Mouse (Mus musculus): ENCODE data around the gene Armh1.

Gene Armh1

DNA sequence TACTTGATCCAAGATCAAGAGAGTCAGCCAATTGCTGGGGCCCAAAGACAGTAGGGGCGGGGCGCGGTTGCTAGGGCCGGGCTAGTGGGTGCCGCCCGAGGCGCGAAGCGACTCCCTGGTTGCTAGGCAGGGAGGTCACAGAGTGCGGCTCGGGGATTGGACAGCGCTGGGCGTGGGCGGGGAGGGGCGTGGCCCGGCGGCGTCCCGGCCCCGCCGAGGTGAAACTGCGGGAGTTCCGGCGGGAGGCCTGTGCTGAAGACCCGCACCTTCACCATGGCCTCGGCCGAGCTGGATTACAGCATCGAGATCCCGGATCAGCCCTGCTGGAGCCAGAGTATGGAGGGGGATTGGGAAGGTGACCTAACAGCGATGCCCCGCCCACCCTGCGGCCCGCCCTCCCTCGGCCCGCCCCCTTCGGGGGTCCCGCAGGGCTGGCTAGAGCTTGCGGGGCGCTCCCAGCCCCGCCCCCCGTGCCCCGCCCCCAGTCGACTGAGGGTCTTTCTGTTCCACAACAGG is at the start of gene Armh1, which contains the start of gene Tmem53:
Armh1 (minus strand) TSS at position 325 of the 516 bp plus-strand sequence.
Tmem53 (plus strand) TSS at position 151 of the 516 bp plus-strand sequence.
- under 1% methylated on average over 42 of the region's 43 CpGs for WGBS

DNA sequence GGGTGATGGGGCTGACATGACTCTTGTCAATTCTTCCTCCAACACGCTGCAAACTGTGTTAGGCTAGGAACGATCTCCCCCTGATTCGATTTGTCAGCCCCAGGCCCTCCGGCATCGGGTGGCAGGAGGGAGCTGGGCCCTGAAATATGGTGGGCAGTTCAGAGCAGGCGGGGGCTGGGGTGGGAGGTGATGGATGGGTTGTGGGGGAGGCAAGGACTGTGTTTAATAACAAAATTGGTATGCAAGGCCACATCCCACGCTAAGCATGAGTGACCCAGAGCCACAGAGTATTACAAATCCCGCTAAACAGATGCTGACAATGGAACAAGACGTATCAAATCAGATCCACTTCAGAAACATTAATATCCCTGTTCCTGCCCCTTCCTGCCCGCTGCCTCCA is 48.0 kb upstream of the Armh1 start:
- WGBS = 89% methylated on average over 10 of the region's 10 CpGs

DNA sequence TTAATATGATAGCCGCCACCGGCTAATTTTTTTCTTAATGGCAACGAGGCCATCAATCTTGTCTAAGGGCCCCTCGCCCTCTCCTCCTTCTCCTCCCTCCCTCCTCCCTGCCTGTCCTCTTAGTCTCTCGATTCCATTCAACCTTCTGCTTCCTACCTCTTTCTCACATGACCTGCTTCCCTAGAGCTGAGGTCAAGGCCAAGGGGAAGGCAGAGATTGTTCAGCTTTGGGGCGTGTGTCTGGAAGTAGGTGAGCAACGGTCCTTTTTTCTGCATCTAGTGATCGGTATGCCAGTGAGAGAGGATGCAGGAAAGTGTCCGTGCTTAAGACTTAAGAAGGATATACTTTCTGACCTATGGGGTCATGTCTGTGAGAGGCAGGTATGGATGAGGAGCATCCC is 45.9 kb upstream of the Armh1 start:
- WGBS = 90% methylated on average over 9 of the region's 9 CpGs

DNA sequence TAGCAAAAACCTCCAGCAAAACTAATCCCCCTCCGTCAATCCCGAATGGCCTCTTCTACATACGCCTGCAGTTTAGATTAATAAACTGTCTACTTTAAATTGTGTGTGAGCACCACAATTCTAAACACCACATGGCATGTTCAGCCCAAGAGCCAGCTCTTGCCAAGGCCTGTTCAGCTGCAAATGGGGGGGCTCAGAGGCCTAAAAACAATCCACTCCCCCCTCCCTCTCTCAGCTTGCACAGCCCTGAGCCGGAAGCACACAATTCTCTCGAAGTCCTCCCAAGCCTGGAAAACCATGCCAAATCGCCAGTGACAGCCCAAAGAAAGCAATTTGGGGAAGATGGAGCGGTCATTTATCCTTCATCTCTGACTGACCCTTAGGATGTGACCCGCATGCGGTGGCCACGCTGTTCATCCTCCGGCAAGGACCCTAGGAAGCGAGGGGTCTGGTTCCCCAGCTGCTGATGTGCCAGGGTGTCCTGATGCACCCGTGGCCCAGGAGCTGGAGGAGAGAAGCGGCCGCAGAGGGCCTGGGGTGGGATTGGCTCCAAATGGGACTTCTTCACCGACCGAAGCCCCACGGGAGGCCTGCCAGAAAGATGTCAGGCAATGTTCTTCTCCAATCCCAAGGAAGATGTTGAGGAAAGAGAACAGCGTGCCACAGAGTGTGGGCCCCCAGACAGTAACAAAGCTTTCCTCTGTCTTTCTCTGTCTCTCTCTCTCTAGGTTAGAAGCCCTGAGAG is 45.1 kb upstream of the Armh1 start:
- 85% methylated on average over 19 of the region's 19 CpGs for WGBS

DNA sequence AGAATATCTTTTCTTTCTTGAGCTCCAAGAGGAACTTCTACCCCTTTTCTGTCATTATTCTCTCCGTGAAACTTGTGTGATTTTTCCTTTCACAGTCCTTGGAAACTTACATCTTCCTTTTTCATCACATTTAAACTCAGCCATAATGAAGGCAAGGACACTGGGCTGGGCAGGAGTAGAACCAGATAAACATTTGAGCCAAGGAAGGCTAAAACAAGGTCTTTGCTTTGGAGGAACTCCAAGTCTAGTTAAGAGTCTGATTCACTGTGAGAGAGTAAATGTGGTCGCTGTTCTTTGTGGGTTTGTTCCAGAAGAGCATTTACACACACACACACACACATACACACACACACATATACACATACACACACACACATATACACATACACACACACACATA is 39.8 kb upstream of the Armh1 start:
- WGBS = 49% methylated on average over 2 of the region's 2 CpGs

DNA sequence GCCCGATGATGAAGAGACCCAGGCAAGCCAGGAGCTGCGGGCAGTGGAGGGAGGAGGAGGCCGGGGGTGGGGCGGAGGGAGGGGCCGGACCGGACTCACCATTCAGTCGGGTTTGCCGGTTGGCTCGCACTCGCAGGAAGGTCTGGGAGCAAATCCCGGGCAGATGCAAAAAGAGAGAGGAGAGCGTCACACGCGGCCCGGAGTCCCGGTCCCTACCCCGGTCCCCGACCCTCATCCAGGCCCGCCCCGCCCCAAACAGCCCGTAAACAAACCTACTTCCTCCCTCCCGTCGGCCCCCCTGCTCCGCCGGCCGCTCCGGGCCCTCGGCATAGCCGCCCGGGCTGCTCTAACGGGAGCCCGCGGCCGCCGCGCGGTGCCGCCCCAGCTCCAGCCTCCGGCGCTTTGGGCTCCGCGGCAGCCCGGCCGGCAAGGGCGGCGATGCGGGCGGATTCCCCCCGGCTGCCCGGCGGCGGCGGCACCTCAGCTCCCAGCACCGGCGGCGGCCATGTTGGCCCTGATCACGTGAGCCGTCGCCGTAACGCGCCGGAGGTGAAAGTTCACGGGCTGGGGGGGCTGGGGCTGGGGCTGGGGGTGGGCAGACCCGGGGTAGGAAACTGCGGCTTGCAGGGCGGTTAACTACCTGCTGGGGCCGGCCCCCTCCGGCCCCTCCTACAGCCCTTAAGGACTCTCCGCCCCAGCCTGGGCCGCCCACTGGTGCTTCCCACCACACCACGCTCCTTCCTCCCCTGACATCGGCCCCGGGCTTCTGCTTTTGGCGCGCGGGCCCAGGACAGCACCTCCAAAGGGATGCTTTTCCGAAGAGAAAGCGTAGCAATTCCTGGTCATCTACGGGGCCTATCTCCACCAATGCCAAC is 37.2 kb upstream of the Armh1 start:
- WGBS = under 1% methylated on average over 76 of the region's 80 CpGs

DNA sequence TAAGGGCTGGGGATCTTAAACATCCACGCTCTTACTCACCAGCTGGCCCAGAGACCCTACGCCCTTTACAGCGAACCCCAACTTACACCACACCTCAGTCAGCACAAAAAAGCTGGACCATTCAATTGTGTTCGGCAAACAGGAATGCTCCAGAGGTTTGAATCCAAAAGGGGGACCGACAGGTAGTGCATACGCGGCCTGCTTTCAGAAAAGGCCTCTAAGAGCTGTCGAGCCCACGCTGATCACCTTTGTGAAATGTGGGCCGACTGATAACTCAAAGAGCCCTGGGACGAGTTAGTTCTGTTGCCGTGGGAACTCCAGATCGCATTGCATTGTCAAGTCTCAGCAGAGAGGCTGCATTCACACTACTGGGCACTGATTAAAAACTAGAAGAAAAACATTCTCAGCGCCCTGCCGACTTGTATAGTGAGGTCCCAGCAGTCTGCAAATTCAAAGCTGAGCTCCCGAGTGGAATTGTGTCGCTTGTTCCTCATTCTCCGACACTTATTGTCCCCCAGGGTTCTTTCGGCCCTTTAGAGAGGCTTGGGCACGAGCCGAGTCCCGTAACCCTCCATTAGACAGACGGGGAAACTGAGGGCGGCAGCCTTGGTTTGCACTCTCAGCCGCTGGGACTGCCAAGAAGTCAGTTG is 36.5 kb upstream of the Armh1 start:
- WGBS = 19% methylated on average over 25 of the region's 25 CpGs

DNA sequence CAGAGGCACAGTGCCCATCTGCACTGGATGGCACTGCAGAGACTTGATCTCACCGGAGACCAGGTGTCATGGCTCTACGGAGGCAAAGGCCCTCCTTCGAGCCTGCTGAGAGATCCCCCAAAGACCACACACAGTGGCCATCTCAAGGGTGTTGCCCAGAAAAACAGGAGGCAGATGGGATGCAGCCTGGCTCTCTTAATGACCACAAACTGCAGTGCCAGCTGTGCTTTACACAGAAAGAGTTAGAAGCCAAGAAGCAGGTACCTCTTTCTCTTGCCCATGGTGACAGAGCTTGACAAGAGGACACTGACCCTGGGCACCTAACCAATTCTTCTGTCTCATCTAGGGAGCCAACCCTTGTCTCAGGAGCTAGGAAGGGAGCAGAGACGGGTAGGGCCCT is 32.4 kb upstream of the Armh1 start:
- WGBS = 70% methylated on average over 4 of the region's 4 CpGs

DNA sequence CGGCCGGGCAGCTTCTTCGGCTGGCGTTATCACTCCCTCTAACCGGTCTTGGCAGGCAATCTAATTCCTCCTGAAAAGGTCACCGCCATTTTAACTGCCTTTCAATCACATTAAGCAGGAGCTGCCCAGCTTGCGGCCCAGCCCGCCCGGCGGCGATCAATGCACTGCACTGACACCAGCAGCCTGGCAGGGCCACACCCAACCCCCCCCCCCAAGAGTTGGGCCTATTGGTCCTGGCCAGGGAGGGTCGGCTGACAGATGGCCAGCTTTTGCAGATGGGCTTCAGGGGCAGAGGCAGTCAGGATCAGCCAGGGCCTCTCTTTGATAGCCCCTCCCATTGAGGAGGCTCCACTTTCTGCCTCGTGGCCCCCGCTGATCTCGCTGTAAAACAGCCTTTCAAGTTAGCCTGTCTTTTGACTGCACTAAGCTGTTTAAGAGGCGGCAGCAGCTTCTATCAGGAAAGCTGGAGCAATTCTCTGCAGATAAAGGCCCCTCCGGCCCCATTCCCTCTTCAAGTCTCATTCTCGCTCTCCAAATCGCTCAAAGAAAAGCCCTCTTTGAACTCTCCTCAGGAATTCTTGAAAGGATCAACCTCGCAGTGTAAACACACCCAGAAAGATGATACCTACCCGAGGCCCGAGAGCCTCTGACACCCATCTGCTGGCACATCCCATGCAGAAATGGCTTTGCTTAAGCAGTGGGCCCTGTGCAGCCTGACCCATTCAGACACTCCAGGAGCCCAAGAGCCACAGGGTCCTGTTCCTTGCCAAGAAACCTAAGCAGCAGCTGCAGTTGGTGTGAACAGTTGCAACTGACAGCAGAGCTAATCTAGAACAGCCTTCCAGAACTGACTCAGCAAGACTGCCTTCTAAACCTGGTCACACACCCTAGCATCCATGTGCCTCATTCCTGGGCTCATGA is 31.6 kb upstream of the Armh1 start:
- 65% methylated on average over 22 of the region's 22 CpGs for WGBS

DNA sequence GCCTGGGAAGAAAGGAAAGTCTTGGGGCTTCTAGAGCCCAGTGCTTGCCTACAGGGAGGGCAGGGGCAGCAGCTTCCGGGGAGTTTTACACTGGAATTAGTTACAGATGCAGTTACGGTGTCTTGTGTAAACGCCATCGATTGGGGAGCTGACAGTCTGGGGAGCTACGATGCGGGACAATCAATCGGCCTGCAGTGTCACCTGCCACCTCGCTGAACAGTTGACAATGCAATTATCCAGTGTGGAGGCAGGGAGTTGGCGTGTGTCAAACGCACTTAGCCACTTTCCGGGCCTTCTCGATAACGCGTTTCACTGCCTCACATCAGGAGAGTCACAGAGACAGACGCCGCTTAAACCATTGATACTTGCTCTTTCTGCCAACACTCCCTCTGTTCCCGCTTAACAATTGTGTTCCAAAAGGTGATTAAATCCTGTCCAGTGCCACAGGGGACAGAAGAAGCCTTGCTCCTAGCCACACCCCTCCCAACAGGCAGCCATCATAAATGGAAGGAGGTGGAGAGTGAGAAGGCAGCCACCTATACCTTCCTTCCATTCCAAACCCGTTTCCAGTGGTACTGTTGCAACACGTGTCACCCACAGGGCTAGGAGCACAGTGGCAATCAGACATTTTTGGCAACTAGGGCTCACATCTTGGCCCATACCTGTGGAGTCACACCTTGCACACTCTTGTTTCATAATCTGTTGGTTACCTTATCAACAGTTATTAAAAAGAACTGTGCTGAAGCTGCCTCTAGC is 29.3 kb upstream of the Armh1 start:
- WGBS = 81% methylated on average over 19 of the region's 19 CpGs

DNA sequence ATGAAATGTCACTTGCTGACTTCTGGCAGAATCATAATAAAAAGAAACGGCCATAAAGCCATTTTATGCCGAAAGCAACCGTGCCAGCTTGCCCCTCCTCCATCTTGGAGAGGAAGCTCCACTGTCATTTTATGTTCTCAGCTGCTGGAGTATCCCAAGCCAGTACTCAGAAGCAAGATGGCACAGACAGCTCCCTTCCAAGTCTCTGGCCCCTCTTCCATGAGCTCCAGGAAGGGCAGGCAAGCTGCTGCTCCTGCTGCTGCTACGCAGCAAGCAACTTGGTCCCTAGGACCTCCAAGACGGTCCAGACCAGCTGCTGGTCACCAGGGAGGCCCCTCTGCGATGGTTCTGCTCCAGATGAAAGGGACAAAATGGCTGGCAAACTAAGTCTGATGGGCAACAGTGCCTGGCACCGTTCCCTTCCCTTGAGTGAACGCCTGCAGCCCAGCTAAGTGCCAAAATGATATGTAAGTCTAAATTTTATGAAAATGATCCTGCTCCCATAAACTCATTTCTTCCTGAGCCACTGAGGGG is 28.5 kb upstream of the Armh1 start:
- WGBS = 71% methylated on average over 8 of the region's 8 CpGs

DNA sequence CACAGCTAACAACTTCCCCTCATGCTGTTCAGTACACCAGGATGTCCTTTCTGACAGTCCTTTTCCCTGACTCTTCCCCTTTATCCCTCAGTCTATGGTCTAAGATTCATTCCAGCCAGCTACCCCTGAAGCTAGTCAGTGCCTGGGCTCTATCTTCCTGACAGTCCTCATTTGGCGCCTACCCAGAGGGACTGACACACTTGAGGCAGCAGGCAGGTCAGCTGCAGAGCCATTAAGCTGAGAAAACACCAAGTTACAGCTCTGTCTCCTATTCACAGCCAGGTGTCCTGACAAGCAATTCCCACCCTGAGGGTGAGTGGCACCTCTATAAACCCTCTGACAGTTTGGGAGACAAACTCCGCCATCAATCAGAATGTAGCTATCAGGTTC is 27.3 kb upstream of the Armh1 start:
- WGBS = 90% methylated on average over 2 of the region's 2 CpGs

DNA sequence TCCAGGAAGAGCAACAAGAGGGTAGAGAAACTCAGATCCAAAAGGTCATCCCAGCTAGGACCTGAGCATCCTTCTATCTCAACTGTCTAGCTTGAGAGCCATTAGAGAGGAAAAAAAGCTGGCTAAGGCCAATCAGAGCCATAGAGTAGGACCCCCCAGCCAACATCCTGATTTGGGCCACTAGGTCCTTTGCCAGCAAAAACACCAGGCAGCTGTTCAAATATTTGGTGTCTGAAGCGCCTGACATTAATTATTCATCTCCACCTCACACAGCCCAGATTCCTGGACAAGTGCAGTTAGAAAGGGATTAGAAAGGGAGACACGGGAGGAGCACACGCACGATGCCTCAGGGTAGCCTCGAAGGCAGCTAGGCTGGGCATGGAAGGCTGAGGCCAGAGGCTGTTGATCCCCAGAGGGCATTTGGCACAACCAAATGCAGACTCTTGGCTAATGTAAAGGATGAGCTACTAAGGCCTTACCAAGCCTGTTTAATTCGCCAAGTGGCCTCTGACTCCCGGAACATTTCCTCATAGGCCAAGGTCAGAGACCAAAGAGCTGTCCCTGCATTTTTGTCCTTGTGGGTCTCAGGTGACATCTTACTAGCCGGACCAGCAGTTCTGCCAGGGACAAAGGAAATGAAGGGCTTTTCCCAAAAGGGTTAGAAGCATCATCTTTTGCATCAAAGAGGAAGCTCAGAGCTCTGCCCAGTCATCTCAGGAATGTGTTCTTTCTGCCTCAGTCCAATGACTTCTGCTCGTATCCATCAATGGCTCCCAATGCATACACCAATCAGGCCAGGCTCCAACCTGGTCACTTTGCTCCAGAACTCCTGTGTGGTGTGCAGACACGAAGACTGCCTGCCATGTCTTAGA is 26.7 kb upstream of the Armh1 start:
- WGBS = 66% methylated on average over 10 of the region's 10 CpGs

DNA sequence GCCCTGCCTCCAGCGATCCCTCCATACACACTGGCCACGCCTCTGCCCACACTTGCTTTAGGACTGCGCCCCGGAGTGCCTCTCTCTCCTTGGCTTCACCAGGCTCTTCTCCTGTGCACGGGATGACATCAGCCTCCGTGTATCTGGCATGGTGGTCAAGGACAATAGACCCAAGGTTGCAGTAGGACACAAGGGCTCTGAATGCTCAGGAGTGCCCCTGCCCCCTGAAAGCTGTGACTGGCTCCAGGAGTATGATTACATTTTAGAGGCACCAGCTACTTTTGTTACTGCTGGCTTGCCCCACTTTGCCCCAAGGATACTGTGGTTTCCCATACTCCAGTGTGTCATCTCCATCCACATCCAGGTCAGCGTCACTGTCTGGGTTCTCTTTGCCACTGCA is 25.8 kb upstream of the Armh1 start:
- WGBS = 91% methylated on average over 7 of the region's 7 CpGs

DNA sequence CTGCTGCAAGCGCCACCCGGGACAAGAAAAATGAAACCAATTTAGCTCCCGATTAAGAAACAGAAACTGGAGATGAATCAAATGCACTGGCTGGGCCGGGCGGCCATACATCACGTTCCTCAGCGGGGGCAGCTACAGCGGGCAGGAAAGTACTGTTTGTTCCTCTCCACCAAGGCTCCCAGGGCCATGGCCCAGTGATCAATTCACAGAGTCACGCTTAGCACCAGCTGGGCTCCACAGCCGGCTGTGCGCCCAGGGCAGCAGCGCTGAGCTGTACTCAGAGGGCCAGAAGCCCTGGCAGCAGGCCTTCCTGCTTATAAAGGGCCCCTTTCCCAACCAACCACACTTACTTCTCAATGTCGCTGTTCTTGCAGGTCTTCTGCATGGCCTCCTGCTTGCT is 25.1 kb upstream of the Armh1 start:
- WGBS = 86% methylated on average over 13 of the region's 13 CpGs

DNA sequence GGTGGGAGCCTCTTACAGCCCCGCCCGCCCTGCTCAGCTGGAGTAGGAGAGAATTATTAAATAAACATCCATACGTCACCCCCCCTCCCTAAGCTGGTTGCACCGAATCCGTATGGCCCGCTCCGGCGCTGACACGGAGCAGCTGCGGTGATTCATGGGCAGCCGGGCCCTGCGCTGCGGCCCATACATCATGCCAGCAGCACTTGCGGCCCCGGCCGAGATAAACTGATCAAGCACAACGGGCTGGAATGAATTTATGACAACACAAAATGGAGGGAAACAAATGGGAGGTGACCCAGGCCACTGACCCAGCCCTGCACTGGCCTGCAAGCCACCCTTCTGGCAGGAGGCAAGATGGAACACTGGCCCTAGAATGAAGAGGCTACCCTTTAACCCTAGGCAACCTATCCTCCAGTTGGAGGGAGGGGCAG is 24.4 kb upstream of the Armh1 start:
- 97% methylated on average over 17 of the region's 17 CpGs for WGBS

DNA sequence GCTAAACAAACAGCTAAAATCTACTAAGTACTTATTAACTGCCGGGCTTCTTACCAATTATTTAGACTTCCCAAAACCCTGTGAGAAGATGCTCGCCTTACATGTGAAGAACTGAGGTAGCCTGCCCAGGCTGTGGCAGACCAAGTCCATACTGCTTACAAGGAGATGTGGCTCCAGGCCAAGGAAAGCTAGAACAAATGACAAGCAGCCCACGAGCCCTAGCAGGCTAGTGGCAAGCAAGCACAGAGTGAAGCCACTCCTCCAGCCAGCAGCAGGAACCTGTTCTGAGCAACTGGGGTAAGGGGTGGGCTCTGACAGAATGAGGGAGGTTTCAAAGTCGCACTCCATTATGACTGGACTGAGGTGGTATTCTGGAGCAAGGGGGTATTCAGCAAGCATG is 22.8 kb upstream of the Armh1 start:
- WGBS = 85% methylated on average over 4 of the region's 4 CpGs

DNA sequence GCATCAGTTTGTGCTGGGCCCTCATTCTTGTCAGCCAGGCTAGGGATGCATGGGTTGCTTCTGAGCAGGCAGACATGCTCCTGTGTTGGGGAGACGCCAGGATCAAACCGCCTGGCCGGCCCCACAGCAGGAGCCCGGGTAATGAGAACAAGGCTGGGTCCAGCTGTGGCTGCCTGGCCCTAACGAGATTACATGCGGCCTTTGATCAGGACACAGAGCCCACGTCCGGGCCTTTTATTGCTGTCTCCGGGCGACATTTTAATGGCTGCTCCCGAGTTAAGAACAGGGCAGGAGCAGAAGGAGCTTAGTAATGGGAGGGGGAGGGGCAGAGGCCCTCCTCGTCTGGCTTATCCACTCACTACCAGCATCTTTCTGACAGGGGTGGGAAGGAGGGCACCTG is 20.5 kb upstream of the Armh1 start:
- 50% methylated on average over 12 of the region's 12 CpGs for WGBS

DNA sequence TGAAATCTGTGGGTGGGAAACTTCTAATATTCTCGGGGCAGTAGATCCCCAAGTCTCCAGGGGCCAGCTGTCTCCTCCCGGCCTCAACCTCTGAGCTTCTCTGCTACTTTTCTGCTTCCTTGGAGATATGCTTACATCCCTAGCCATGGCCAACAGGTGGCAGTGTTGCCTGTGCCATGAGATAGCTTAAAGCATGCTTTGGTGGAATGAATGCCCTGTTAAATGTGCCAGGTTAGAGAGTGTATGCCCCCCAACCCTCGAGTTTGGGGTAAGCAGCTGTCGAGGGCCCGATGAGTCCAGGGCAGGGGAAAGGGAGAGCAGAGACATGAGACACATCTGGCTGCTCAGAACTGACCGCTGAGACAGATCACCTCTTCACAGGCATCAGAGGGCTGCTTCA is 18.4 kb upstream of the Armh1 start:
- 11% methylated on average over 6 of the region's 6 CpGs for WGBS
